Mouse (Mus musculus): ENCODE measurements around the gene Scrn1. TPM values are rescaled to one million over a fixed set of nuclear protein-coding genes. Genes with fewer than 3 reads are reported as not detected.

Scrn1 gene
- under 1 TPM; 0.55 to 0.76 TPM for polyA plus RNA-seq (2017; shearing (Covaris generic))

GRCm38 (mm10) chr6:54565665-54566545, at the start of gene Scrn1:
Scrn1 (minus strand) TSS chr6:54566489.

GRCm38 (mm10) chr6:54597208-54597607, 30.9 kb upstream of the Scrn1 start, which contains the start of gene Fkbp14:
Fkbp14 (minus strand) TSS chr6:54597308.

GRCm38 (mm10) chr6:54594469-54595329, 28.4 kb upstream of the Scrn1 start, which contains the start of gene Plekha8:
Plekha8 (plus strand) TSS chr6:54595111.

Other genes with a start within 250 kb of the Scrn1 start
- under 1 TPM; 0.37 to 0.98 TPM for gene Prr15, start 240.7 kb downstream of the Scrn1 start, polyA plus RNA-seq (2017; shearing (Covaris generic))
- gene Wipf3, start 136.9 kb downstream of the Scrn1 start, polyA plus RNA-seq (2017; shearing (Covaris generic)): 1 to 10 TPM in 1 of 2 experiments, under 1 TPM in 1; 0.29 to 1.4 TPM
- gene Plekha8, start 28.6 kb upstream of the Scrn1 start, polyA plus RNA-seq (2017; shearing (Covaris generic)): 1 to 10 TPM; 5.0 to 5.3 TPM
- 1 to 10 TPM in 1 of 2 experiments, under 1 TPM in 1; 0.83 to 1.5 TPM for gene Fkbp14, start 30.8 kb upstream of the Scrn1 start, polyA plus RNA-seq (2017; shearing (Covaris generic))
- 10 to 100 TPM; 17.5 to 19.1 TPM for gene Mturn, start 115.1 kb upstream of the Scrn1 start, polyA plus RNA-seq (2017; shearing (Covaris generic))